Mouse (Mus musculus) ZHBTc4 (cell line): ENCODE results near the gene Nsf.

Experiments
- DNase-seq: peaks from one replicate; pipeline ENCODE4 v3.0.0-alpha.2; 2011; ENCODE audit warnings: low read depth, low spot score

Nsf gene

GRCm38 (mm10) chr11:103953896-103954292, at the start of gene Nsf:
TSS of gene Nsf (minus strand) at chr11:103954056.
- peak; percentile 94 for DNase-seq

- DNase-seq, result no peak
Measured at GRCm38 (mm10) chr11:104003397-104003796, 49.5 kb upstream of the Nsf start.

GRCm38 (mm10) chr11:104002191-104002590, 48.3 kb upstream of the Nsf start:
- no peak for DNase-seq

- no peak for DNase-seq
Measured at GRCm38 (mm10) chr11:104001395-104001955, 47.6 kb upstream of the Nsf start.

GRCm38 (mm10) chr11:104000667-104001394, 47.0 kb upstream of the Nsf start:
- DNase-seq, result no peak

- no peak for DNase-seq
Measured at GRCm38 (mm10) chr11:103998737-103999136, 44.9 kb upstream of the Nsf start.

- peak; percentile 84 for DNase-seq
Measured at GRCm38 (mm10) chr11:103997385-103997784, 43.5 kb upstream of the Nsf start.

GRCm38 (mm10) chr11:103992638-103993037, 38.8 kb upstream of the Nsf start:
- no peak for DNase-seq

GRCm38 (mm10) chr11:103990049-103990557, 36.2 kb upstream of the Nsf start:
- DNase-seq, result peak; percentile 95

- DNase-seq, result peak; percentile 95
Measured at GRCm38 (mm10) chr11:103987423-103987822, 33.6 kb upstream of the Nsf start.

- no peak for DNase-seq
Measured at GRCm38 (mm10) chr11:103984067-103984466, 30.2 kb upstream of the Nsf start.

GRCm38 (mm10) chr11:103981826-103982225, 28.0 kb upstream of the Nsf start:
- DNase-seq, result no peak

- no peak for DNase-seq
Measured at GRCm38 (mm10) chr11:103979381-103979780, 25.5 kb upstream of the Nsf start.

- no peak for DNase-seq
Measured at GRCm38 (mm10) chr11:103970876-103971275, 17.0 kb upstream of the Nsf start.

- DNase-seq, result no peak
Measured at GRCm38 (mm10) chr11:103969278-103969677, 15.4 kb upstream of the Nsf start.

GRCm38 (mm10) chr11:103967106-103967735, 13.4 kb upstream of the Nsf start:
- no peak for DNase-seq

- DNase-seq, result no peak
Measured at GRCm38 (mm10) chr11:103956866-103957265, 3.0 kb upstream of the Nsf start.

- DNase-seq, result no peak
Measured at GRCm38 (mm10) chr11:103953032-103953895, 592 bp downstream of the Nsf start.

- DNase-seq, result no peak
Measured at GRCm38 (mm10) chr11:103952635-103953031, 1.2 kb downstream of the Nsf start.

GRCm38 (mm10) chr11:103951106-103951505, 2.8 kb downstream of the Nsf start:
- DNase-seq, result no peak

GRCm38 (mm10) chr11:103948952-103949351, 4.9 kb downstream of the Nsf start:
- DNase-seq, result no peak

GRCm38 (mm10) chr11:103942740-103943139, 11.1 kb downstream of the Nsf start:
- DNase-seq, result no peak
